Mouse (Mus musculus) retina, adult 2 months (tissue): ENCODE measurements around the gene Olfr39.
"Not testable (repeated sequence)": the region's sequence is repeated elsewhere in the genome, so short reads cannot be mapped to it uniquely, and the experiment has no call there.

Experiments
- DNase-seq: peaks from one replicate; pipeline ENCODE4 v3.0.0-alpha.2; 2012; ENCODE audit warnings: low read depth, low spot score

Gene Olfr39

DNA sequence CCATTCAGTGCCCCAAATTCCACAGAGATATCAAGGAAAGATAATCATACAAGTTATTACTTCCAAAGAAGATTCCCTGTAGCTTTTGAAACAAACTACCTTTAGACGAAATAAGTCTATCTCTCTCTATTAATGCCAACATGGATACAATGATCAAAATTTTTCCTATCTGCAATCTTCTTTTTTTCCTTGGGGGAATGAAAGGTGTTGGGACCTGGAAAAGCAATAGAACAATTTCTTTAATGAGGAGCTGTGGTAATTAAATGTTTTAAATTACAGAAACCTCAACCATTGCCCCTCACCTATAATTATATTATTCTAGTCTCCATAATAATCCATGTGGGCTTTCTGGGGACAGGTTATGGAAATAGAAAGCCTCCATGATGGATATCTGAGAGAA lies at the start of gene Olfr39:
Olfr39 (plus strand) TSS at position 301 of the 400 bp plus-strand sequence.
- DNase-seq = no peak

DNA sequence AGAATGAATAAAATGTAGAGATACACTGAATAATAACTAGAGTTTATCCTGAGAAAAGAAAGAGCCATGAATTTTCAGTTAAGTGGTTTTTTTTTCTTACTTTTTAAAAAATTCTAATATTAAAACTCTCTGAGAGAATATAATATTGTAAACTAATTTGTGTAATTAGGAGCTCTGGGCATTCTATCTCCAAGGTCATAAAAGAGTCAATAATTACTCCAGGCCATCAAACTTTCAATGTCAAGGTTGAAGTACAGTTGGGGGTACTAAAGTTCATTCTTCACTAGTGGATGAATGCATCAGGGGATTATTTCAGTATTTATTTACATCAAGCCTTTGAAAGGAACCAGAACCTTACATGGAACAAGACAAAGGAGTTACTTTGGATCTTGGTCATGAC lies 45.3 kb upstream of the Olfr39 start, which contains the start of gene Olfr872:
Olfr872 (plus strand) TSS at position 301 of the 400 bp plus-strand sequence.
- no peak for DNase-seq

DNA sequence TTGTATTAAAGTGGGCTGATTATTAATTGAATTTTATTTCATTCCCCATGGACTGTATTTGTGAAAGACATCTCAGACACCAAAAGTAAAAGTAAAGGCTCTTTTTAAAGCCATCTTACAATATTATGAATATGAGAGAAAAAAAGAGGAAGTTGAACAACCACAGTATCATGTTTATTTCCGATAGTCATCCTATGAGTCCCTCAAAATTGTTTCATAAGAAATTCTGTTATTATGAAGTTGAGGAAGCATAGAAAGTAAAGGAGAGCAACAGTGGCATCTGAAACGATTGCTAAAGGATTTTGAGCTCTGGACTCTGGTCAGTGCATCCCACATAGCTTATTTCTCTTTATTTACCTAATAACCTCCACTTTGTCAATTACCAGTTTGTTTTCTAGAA lies 44.8 kb upstream of the Olfr39 start:
- DNase-seq = no peak

DNA sequence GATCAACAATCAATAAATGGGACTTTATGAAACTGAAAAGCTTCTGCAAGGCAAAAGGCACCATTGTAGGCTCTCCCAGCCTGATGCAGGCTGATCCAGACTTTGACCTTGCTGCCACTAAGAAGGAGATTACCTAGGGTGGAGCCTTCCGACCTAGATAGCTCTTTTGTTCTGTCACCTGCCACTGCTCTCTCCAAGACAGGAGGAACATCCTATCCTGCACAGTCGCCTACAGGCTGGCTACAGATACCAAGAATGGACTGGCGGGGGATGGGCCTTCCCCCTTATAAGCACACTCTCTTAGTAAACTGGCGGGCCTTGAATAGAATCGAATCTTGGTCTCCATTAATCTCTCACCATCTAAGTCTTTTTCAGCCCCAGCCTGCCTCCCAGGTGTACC lies 13.4 kb downstream of the Olfr39 start:
- DNase-seq = not testable (repeated sequence)

DNA sequence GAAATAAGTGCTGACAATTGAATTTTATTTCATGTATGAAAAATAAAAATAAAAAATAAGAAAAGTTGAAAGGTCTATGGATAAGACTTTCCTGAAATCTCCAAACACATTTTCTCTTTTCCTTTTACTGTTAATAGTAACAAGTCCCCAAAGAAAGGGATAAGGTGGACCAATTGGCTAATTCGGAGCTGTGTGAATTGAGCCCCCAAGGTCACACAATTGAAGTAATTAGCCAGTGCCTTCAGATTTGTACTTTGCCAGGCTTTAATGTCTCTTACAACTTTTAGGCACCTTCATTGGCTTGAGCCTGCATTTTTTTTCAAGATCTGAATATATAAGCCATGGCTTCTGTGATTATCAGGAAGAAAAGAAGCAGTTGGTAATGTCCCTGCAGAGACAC lies 16.1 kb downstream of the Olfr39 start, which contains the start of gene Olfr873:
Olfr873 (plus strand) TSS at position 301 of the 400 bp plus-strand sequence.
- DNase-seq = no peak

DNA sequence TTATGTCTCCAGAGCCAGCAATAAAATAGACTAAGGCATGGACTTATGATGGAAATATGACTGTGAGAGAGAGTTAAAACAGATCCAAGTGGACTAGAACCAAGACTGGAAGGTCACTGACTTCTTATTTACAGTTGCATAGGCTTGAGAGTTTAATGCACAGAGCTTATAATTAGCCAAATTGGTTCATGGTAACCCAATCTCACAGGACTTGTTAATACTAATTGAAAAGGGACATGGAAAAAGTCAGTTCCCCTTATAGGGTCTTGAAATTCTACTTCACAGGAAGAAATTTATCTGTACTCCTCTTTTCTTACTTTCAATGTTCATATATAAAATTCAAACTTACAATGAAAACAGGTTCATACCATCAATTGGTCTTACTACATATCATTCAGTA lies 53.8 kb downstream of the Olfr39 start, which contains the start of gene Olfr18:
Olfr18 (minus strand) TSS at position 101 of the 400 bp plus-strand sequence.
- no peak for DNase-seq
